ENCODE assay signal across 22 mouse cellular contexts in the genomic region with DNA sequence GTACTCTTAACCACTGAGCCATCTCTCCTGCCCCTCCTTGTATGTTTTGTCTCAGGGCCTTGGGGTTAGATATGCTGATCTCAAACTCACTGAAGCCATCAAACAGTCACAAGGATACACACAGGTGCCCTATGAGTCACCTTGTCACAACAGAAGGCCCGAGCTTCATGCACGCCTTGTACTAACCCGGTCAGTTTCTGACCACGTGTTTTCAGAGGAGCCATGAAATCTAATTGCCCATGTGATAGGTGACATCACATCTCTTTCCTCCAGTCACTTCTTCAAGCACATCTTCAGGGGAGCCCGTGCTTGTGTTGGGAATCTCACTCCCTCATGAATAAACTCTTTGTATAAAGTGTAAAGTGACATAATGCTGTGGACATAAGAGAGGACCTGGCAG. TPM values are rescaled to one million over a fixed set of nuclear protein-coding genes. Genes with fewer than 3 reads are reported as not detected.
DNase-seq lines count a peak whose midpoint lies in the region; ATAC-seq and TF ChIP-seq lines count a peak whose summit lies in the region.
"Had no signal": no experiment of that assay in that cellular context is flagged by ENCODE, and none has a peak within 500 bp of the region (broad histone marks: within the 10 kb centered on the region; RNA-seq: fewer than 3 reads in every experiment).

No protein-coding gene starts in this region.

- no peaks in the 10 kb centered on the region for H3K36me3 ChIP-seq in intestine, embryonic 15.5 days
- no peaks in the 10 kb centered on the region for H3K36me3 ChIP-seq in intestine, embryonic 16.5 days (ENCODE audit: control insufficient read depth, insufficient read depth, low read length)
- no peaks in the 10 kb centered on the region for H3K36me3 ChIP-seq in stomach, postnatal 0 days (ENCODE audit: control insufficient read depth, insufficient read depth, low read length)
- H3K36me3 ChIP-seq: embryonic facial prominence, embryonic 13.5 days; embryonic facial prominence, embryonic 15.5 days; forebrain, embryonic 10.5 days; forebrain, embryonic 12.5 days had no signal

- no peak overlapping the region for H3K4me2 ChIP-seq in intestine, embryonic 15.5 days (replicated peaks)
- H3K4me2 ChIP-seq in intestine, embryonic 16.5 days (ENCODE audit: low read depth, low read length), result no peak overlapping the region
- H3K4me2 ChIP-seq in stomach, postnatal 0 days (replicated peaks; ENCODE audit: low read depth), result no peak overlapping the region
- H3K4me2 ChIP-seq: embryonic facial prominence, embryonic 13.5 days; embryonic facial prominence, embryonic 15.5 days; forebrain, embryonic 12.5 days had no signal

- H3K9ac ChIP-seq in intestine, embryonic 15.5 days, result no peak overlapping the region
- H3K9ac ChIP-seq in intestine, embryonic 16.5 days (ENCODE audit: low read depth, low read length), result no peak overlapping the region
- no peak overlapping the region for H3K9ac ChIP-seq in stomach, postnatal 0 days (ENCODE audit: low read length)
- H3K9ac ChIP-seq: embryonic facial prominence, embryonic 13.5 days; embryonic facial prominence, embryonic 15.5 days; forebrain, embryonic 12.5 days had no signal

- no peaks in the 10 kb centered on the region for H3K9me3 ChIP-seq in intestine, embryonic 15.5 days
- no peaks in the 10 kb centered on the region for H3K9me3 ChIP-seq in intestine, embryonic 16.5 days (ENCODE audit: control insufficient read depth, low read length)
- no peaks in the 10 kb centered on the region for H3K9me3 ChIP-seq in stomach, postnatal 0 days (ENCODE audit: control insufficient read depth, low read length)
- H3K9me3 ChIP-seq: embryonic facial prominence, embryonic 15.5 days; forebrain, embryonic 10.5 days; forebrain, embryonic 12.5 days had no signal

- WGBS in intestine, embryonic 15.5 days, result 71% methylated on average over 5 of the region's 5 CpGs
- WGBS in intestine, embryonic 16.5 days, result 66% methylated on average over 5 of the region's 5 CpGs
- WGBS in stomach, postnatal 0 days, result 69% methylated on average over 5 of the region's 5 CpGs

- no peaks in the 10 kb centered on the region for H3K4me1 ChIP-seq in intestine, embryonic 15.5 days (replicated peaks)
- no peaks in the 10 kb centered on the region for H3K4me1 ChIP-seq in intestine, embryonic 16.5 days (ENCODE audit: control insufficient read depth, insufficient read depth, low read length)
- no peaks in the 10 kb centered on the region for H3K4me1 ChIP-seq in stomach, postnatal 0 days (replicated peaks; ENCODE audit: control insufficient read depth, insufficient read depth)
- H3K4me1 ChIP-seq: embryonic facial prominence, embryonic 13.5 days; embryonic facial prominence, embryonic 15.5 days; forebrain, embryonic 10.5 days; forebrain, embryonic 12.5 days had no signal

- no peak for TF ChIP-seq CTCF in stomach, postnatal 0 days (IDR thresholded peaks at IDR 0.05; ENCODE audit: low read depth)

- no peak overlapping the region for H3K4me3 ChIP-seq in intestine, embryonic 15.5 days (replicated peaks)
- H3K4me3 ChIP-seq in intestine, embryonic 16.5 days (ENCODE audit: low read length), result no peak overlapping the region
- no peak overlapping the region for H3K4me3 ChIP-seq in stomach, postnatal 0 days (ENCODE audit: low read depth, low read length)
- H3K4me3 ChIP-seq: embryonic facial prominence, embryonic 13.5 days; embryonic facial prominence, embryonic 15.5 days; erythroblast, embryonic 14.5 days; forebrain, embryonic 10.5 days; forebrain, embryonic 12.5 days had no signal

- 0 out of 2 replicates have a peak, but pooled peaks have one; percentile 34 for ATAC-seq in intestine, embryonic 15.5 days
- peak; percentile 63; the same call in 1 of the 2 replicates for ATAC-seq in intestine, embryonic 16.5 days
- ATAC-seq in stomach, postnatal 0 days (ENCODE audit: low FRiP score, low TSS enrichment), result peak; percentile 81
- ATAC-seq: forebrain, embryonic 14.5 days; forebrain, embryonic 16.5 days had no signal

- DNase-seq in stomach, postnatal 0 days (ENCODE audit: low spot score), result no peak
- no peak for DNase-seq in layer of hippocampus, adult 9-11 months
- DNase-seq in left cerebral cortex, adult 18-20 months (ENCODE audit: low spot score in 2 of 2), result no peak
- DNase-seq: adrenal gland, adult 2 months; adrenal gland, postnatal 10 days; adrenal gland, postnatal 25 days; cerebellum, adult 11 months; cerebellum, adult 18-20 months; cerebellum, adult 8-10 months; cerebellum, adult 9-11 months; cerebellum, postnatal 14 days; cerebellum, postnatal 36 days; embryo, embryonic 11 days had no signal

- H3K27ac ChIP-seq in intestine, embryonic 15.5 days, result no peak overlapping the region
- H3K27ac ChIP-seq in intestine, embryonic 16.5 days (ENCODE audit: low read length), result no peak overlapping the region
- no peak overlapping the region for H3K27ac ChIP-seq in stomach, postnatal 0 days (replicated peaks)
- H3K27ac ChIP-seq: embryonic facial prominence, embryonic 13.5 days; embryonic facial prominence, embryonic 15.5 days; forebrain, embryonic 10.5 days; forebrain, embryonic 12.5 days had no signal

- no peaks in the 10 kb centered on the region for H3K27me3 ChIP-seq in intestine, embryonic 15.5 days (replicated peaks)
- H3K27me3 ChIP-seq in intestine, embryonic 16.5 days (replicated peaks; ENCODE audit: control insufficient read depth, insufficient read depth, low read length), result no peaks in the 10 kb centered on the region
- H3K27me3 ChIP-seq in stomach, postnatal 0 days (ENCODE audit: control insufficient read depth, insufficient read depth, low read length), result no peaks in the 10 kb centered on the region
- H3K27me3 ChIP-seq: embryonic facial prominence, embryonic 13.5 days; embryonic facial prominence, embryonic 15.5 days; forebrain, embryonic 12.5 days had no signal

- no peak for TF ChIP-seq EP300 in stomach, postnatal 0 days (optimal IDR thresholded peaks at IDR 0.05)

RNA-seq across cellular contexts. Expression of gene Slc46a3, which starts 30.0 kb away (rescaled TPM):
- polyA plus RNA-seq in intestine, embryonic 15.5 days (2015; fragmentation: Nextera tagmentation; extraction: Ambion mirVana), result 7.6 and 11.7 TPM in 2 replicates
- polyA plus RNA-seq in intestine, embryonic 16.5 days (2015; fragmentation: Nextera tagmentation; extraction: Ambion mirVana), result 21.4 and 39.8 TPM in 2 replicates
- 2.7 and 3.2 TPM in 2 replicates for polyA plus RNA-seq in stomach, postnatal 0 days (2015; fragmentation: Nextera tagmentation; extraction: Ambion mirVana)
- total RNA-seq in left cerebral cortex, adult 18-20 months (2021), result 1 to 10 TPM; 6.9 to 7.1 TPM

RNA-seq across cellular contexts. Expression of gene Mtus2, which starts 32.5 kb away (rescaled TPM):
- polyA plus RNA-seq in intestine, embryonic 15.5 days (2015; fragmentation: Nextera tagmentation; extraction: Ambion mirVana), result 21.9 and 26.0 TPM in 2 replicates
- polyA plus RNA-seq in intestine, embryonic 16.5 days (2015; fragmentation: Nextera tagmentation; extraction: Ambion mirVana), result 20.4 and 21.6 TPM in 2 replicates
- polyA plus RNA-seq in stomach, postnatal 0 days (2015; fragmentation: Nextera tagmentation; extraction: Ambion mirVana), result 8.3 and 12.3 TPM in 2 replicates
- total RNA-seq in left cerebral cortex, adult 18-20 months (2021), result 10 to 100 TPM; 37.8 to 39.5 TPM
- polyA plus RNA-seq: erythroblast, embryonic 14.5 days had no signal
